Mouse (Mus musculus) neural tube, embryonic 13.5 days (tissue): Measurements from ENCODE around the gene Olfr1425. TPM values are rescaled to one million over a fixed set of nuclear protein-coding genes. Genes with fewer than 3 reads are reported as not detected.
"Not testable (repeated sequence)": the region's sequence is repeated elsewhere in the genome, so short reads cannot be mapped to it uniquely, and the experiment has no call there.

Experiments
- ATAC-seq: fragments of 200-750 bp; cut with Nextera tagmentation; 2 replicates; pipeline ENCODE4 v1.8.0; 2017; ENCODE audit warnings: low read depth, mild to moderate bottlenecking, moderate TSS enrichment, moderate library complexity
- H3K27ac ChIP-seq: fragments of 300-500 bp; sonication (generic); replicated peaks from 2 replicates; pipeline ENCODE4 v1.5.1; 2015; ENCODE audit warnings: moderate library complexity, mild to moderate bottlenecking, inconsistent platforms
- H3K27me3 ChIP-seq: fragments of 300-500 bp; sonication (generic); 2 replicates; pipeline ENCODE4 v1.6.1; 2015; ENCODE audit warnings: mild to moderate bottlenecking, inconsistent platforms
- H3K36me3 ChIP-seq: fragments of 300-500 bp; sonication (generic); 2 replicates; pipeline ENCODE4 v1.6.1; 2015; ENCODE audit warnings: mild to moderate bottlenecking, inconsistent platforms
- H3K4me1 ChIP-seq: fragments of 300-500 bp; sonication (generic); replicated peaks from 2 replicates; pipeline ENCODE4 v1.6.1; 2015; ENCODE audit warnings: inconsistent platforms
- H3K4me2 ChIP-seq: fragments of 300-500 bp; sonication (generic); 2 replicates; pipeline ENCODE4 v1.6.1; 2015; ENCODE audit warnings: inconsistent platforms, mild to moderate bottlenecking, moderate library complexity
- H3K4me3 ChIP-seq: fragments of 300-500 bp; sonication (generic); 2 replicates; pipeline ENCODE4 v1.5.1; 2015; ENCODE audit warnings: mild to moderate bottlenecking, inconsistent platforms
- H3K9ac ChIP-seq: fragments of 300-500 bp; sonication (generic); 2 replicates; pipeline ENCODE4 v1.6.1; 2015; ENCODE audit warnings: moderate library complexity, mild to moderate bottlenecking, inconsistent platforms
- H3K9me3 ChIP-seq: fragments of 300-500 bp; sonication (generic); 2 replicates; pipeline ENCODE4 v1.6.1; 2016; ENCODE audit warnings: inconsistent platforms
- WGBS: fragments of 180-500 bp; shearing (Covaris S2); methylation state at CpG from one replicate; pipeline ENCODE4 v1.1.7; 2015; 5-methylcytosine and 5-hydroxymethylcytosine counted together
- polyA plus RNA-seq: library from polyadenylated mRNA; unstranded; fragments of >200 nt; fragmentation: Nextera tagmentation; extraction: Ambion mirVana; gene quantifications from 2 replicates; pipeline ENCODE4 v1.2.1, GENCODE M21; 2015

Gene Olfr1425
- not detected in 2 replicates for polyA plus RNA-seq

GRCm38 (mm10) chr19:12077631-12078030, at the start of gene Olfr1425:
TSS of gene Olfr1425 (minus strand) at chr19:12077731.
- not testable (repeated sequence) for H3K4me1 ChIP-seq, H3K9ac ChIP-seq, H3K9me3 ChIP-seq, ATAC-seq, H3K4me3 ChIP-seq, H3K4me2 ChIP-seq, H3K27me3 ChIP-seq, H3K36me3 ChIP-seq, H3K27ac ChIP-seq
- 84% methylated on average over 4 of the region's 4 CpGs for WGBS

DNA sequence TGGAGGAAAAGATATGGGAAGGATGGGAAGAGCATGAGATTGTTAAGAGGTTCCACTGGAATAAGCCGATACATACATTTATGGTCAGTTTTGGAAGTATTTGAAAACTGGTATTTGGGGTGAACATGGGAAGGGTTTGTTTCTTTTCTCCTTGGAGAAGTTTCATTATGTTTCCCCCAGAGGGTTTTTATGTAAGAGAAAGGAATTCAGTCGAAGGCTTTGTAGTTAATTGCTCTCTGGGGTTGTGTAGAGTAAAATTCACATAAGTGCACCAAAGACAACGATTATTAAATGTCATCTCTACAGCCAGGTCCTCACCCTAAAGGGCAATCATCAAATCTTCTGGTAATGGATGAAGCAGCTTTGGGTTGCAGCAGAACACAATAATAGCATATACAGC, 45.6 kb upstream of the Olfr1425 start, which contains the start of gene Olfr76:
TSS of gene Olfr76 (minus strand) at position 101 of the 400 bp plus-strand sequence.
- H3K36me3 ChIP-seq: no peaks in the 10 kb centered on the region
- WGBS: 74% methylated on average over 3 of the region's 3 CpGs
- no peak within 1 kb of the TSS for H3K9ac ChIP-seq
- H3K4me2 ChIP-seq: no peak within 1 kb of the TSS
- H3K27me3 ChIP-seq: no peaks in the 10 kb centered on the region
- no peaks in the 10 kb centered on the region for H3K9me3 ChIP-seq
- no peaks in the 10 kb centered on the region for H3K4me1 ChIP-seq
- no peak within 1 kb of the TSS for H3K27ac ChIP-seq
- ATAC-seq: no peak
- no peak within 1 kb of the TSS for H3K4me3 ChIP-seq

DNA sequence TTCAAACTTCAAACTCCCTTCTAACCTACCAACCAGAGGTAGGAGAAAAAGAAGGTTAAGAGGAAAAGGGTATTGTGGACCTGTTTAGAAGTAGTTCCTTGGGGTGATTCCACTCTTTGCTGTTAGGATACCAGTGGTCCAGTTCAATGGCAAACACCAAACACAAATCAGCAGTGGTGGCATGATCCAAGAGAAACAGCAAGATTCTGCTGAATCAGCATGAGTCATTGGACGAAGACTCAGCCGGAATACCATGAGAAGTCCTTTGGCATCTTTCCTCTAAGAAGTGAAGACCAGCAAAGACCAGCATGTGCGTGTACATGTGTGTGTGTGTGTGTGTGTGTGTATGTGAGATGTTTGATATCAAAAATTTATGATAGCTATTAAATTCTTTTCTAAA, 38.9 kb upstream of the Olfr1425 start:
- no peak overlapping the region for H3K9ac ChIP-seq
- no peaks in the 10 kb centered on the region for H3K27me3 ChIP-seq
- H3K4me1 ChIP-seq: no peaks in the 10 kb centered on the region
- H3K9me3 ChIP-seq: no peaks in the 10 kb centered on the region
- H3K4me3 ChIP-seq: no peak overlapping the region
- no peaks in the 10 kb centered on the region for H3K36me3 ChIP-seq
- no peak for ATAC-seq
- WGBS: 93% methylated on average over 3 of the region's 3 CpGs
- H3K27ac ChIP-seq: no peak overlapping the region
- no peak overlapping the region for H3K4me2 ChIP-seq

GRCm38 (mm10) chr19:12115797-12116196, 38.3 kb upstream of the Olfr1425 start, which contains the start of gene Olfr1428:
TSS of gene Olfr1428 (minus strand) at chr19:12115897.
- WGBS: 88% methylated on average over 1 of the region's 1 CpGs

GRCm38 (mm10) chr19:12113807-12114206, 36.3 kb upstream of the Olfr1425 start:
- no peaks in the 10 kb centered on the region for H3K27me3 ChIP-seq
- H3K4me1 ChIP-seq: no peaks in the 10 kb centered on the region
- no peak overlapping the region for H3K9ac ChIP-seq
- H3K4me2 ChIP-seq: no peak overlapping the region
- no peaks in the 10 kb centered on the region for H3K36me3 ChIP-seq
- no peak overlapping the region for H3K4me3 ChIP-seq
- H3K9me3 ChIP-seq: no peaks in the 10 kb centered on the region
- H3K27ac ChIP-seq: no peak overlapping the region
- 62% methylated on average over 1 of the region's 1 CpGs for WGBS
- no peak for ATAC-seq

More at GRCm38 (mm10) chr19:12115797-12116196, 38.3 kb upstream of the Olfr1425 start, which contains the start of gene Olfr1428:
- no peak within 1 kb of the TSS for H3K4me2 ChIP-seq
- no peak within 1 kb of the TSS for H3K27ac ChIP-seq
- no peaks in the 10 kb centered on the region for H3K36me3 ChIP-seq
- ATAC-seq: no peak
- H3K27me3 ChIP-seq: no peaks in the 10 kb centered on the region
- no peak within 1 kb of the TSS for H3K9ac ChIP-seq
- H3K4me1 ChIP-seq: no peaks in the 10 kb centered on the region
- no peak within 1 kb of the TSS for H3K4me3 ChIP-seq
- H3K9me3 ChIP-seq: no peaks in the 10 kb centered on the region

DNA sequence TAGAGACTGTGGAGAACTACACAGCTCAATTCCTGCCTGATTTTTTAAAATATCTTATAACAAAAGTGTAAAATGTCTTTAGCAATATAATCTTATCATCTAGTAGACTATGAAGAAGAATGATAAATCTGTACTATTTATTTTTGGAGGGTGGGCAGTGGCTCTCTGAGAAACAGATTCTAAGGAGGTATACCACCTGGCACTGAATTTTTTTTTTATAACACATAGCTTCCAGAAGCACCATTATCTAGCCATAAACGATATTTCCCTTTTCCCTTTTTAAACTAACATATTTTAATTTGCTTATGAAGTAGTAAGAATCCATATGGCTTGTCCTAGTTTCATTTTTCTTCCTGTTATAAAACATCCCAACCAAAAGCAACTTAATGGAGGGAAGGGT, 27.0 kb upstream of the Olfr1425 start:
- ATAC-seq: no peak
- Histone ChIP-seq H3K4me2 (no peak overlapping the region), H3K4me3 (no peak overlapping the region), H3K27ac (no peak overlapping the region), H3K27me3 (no peaks in the 10 kb centered on the region), H3K36me3 (no peaks in the 10 kb centered on the region), H3K9me3 (no peaks in the 10 kb centered on the region), H3K9ac (no peak overlapping the region), H3K4me1 (no peaks in the 10 kb centered on the region)
- WGBS: 77% methylated on average over 1 of the region's 1 CpGs

DNA sequence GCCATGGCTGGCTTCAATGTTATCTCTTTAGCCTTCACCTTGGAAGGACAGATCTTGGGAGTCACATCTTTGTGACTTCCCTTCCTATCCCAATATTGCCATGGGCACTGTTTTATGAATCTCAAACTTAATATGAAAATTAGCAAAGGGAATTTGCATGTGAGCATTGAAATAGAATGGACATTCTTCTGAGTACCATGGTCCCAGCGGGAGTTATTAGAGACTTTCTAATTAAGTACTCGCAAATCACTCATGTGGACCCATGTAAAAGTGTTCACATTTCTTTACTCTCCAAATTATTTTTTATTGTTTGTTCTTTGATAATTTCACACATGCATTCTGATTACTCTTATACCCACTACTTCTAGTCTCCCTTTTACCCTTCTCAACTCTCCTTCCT, 25.7 kb upstream of the Olfr1425 start, which contains the start of gene Olfr1427:
TSS of gene Olfr1427 (minus strand) at position 101 of the 400 bp plus-strand sequence.
- Histone ChIP-seq H3K36me3 (no peaks in the 10 kb centered on the region), H3K27me3 (no peaks in the 10 kb centered on the region), H3K27ac (no peak within 1 kb of the TSS), H3K9ac (no peak within 1 kb of the TSS), H3K4me2 (no peak within 1 kb of the TSS), H3K9me3 (no peaks in the 10 kb centered on the region), H3K4me1 (no peaks in the 10 kb centered on the region), H3K4me3 (no peak within 1 kb of the TSS)
- WGBS: 93% methylated on average over 2 of the region's 2 CpGs
- no peak for ATAC-seq

- H3K27me3 ChIP-seq: no peaks in the 10 kb centered on the region
- no peak for ATAC-seq
- H3K27ac ChIP-seq: no peak within 1 kb of the TSS
- no peaks in the 10 kb centered on the region for H3K9me3 ChIP-seq
- WGBS: 85% methylated on average over 1 of the region's 1 CpGs
- no peak within 1 kb of the TSS for H3K9ac ChIP-seq
- H3K4me3 ChIP-seq: no peak within 1 kb of the TSS
- H3K4me2 ChIP-seq: no peak within 1 kb of the TSS
- no peaks in the 10 kb centered on the region for H3K4me1 ChIP-seq
- no peaks in the 10 kb centered on the region for H3K36me3 ChIP-seq
These were observed 14.4 kb upstream of the Olfr1425 start, which contains the start of gene Olfr1426 for GRCm38 (mm10) chr19:12091913-12092312. TSS of gene Olfr1426 (minus strand) at chr19:12092013.

- not testable (repeated sequence) for H3K4me1 ChIP-seq, H3K4me3 ChIP-seq, H3K27me3 ChIP-seq, H3K4me2 ChIP-seq, H3K9me3 ChIP-seq, H3K27ac ChIP-seq, H3K9ac ChIP-seq, H3K36me3 ChIP-seq, ATAC-seq
- WGBS: 93% methylated on average over 1 of the region's 1 CpGs
These were observed 8.0 kb downstream of the Olfr1425 start for GRCm38 (mm10) chr19:12069546-12069945.

GRCm38 (mm10) chr19:12067806-12068205, 9.7 kb downstream of the Olfr1425 start:
- H3K4me1 ChIP-seq, H3K27me3 ChIP-seq, H3K4me3 ChIP-seq, H3K27ac ChIP-seq, ATAC-seq, H3K9ac ChIP-seq, H3K36me3 ChIP-seq, H3K9me3 ChIP-seq, H3K4me2 ChIP-seq: not testable (repeated sequence)
- WGBS: 74% methylated on average over 1 of the region's 1 CpGs

DNA sequence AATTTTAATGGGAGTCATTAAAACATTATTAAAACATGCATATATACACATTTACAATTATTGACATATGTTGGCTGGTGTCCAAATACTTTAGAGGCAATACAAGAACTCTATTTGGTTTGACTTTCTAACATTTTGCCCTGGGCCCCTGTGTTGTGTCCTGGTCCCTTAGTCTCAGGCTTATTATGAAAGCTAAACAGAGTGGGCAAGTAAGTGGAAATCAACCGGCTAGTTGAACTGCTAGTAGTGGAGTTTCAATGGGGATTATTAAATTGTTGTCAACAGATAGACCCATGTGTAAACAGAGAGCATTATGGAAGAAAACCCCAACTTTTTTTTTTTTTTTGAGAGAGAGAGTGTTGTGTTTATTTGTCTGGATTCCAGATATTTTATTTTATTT, 14.9 kb downstream of the Olfr1425 start, which contains the start of gene Olfr1424:
TSS of gene Olfr1424 (minus strand) at position 101 of the 400 bp plus-strand sequence.
- not testable (repeated sequence) for H3K9me3 ChIP-seq, H3K4me1 ChIP-seq, H3K9ac ChIP-seq, H3K4me3 ChIP-seq, H3K4me2 ChIP-seq, H3K27ac ChIP-seq, ATAC-seq, H3K36me3 ChIP-seq, H3K27me3 ChIP-seq
- WGBS: 85% methylated on average over 1 of the region's 1 CpGs

DNA sequence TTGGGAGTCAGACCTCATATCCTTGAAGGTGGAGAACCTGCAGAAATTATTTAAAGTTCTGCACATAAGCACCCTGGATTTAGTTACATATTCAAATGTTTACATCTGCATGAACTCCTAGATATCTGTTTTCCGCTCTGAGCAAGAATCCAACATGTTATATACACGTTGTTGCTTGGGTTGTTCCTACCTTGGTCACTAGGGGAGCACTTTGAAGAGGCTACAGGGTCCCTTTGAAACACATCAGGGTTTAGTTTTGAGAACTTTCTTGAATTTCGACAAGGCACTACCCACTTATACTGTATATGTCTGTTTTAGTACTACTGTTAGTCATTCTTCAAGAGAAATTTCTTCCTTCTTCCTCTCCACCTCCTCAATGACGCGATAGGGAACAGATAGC, 34.4 kb downstream of the Olfr1425 start:
- 93% methylated on average over 5 of the region's 5 CpGs for WGBS
- no peaks in the 10 kb centered on the region for H3K27me3 ChIP-seq

GRCm38 (mm10) chr19:12041217-12041616, 36.3 kb downstream of the Olfr1425 start, which contains the start of gene Olfr1423:
TSS of gene Olfr1423 (minus strand) at chr19:12041317.
- Histone ChIP-seq H3K27ac (no peak within 1 kb of the TSS), H3K9ac (no peak within 1 kb of the TSS), H3K27me3 (no peaks in the 10 kb centered on the region), H3K4me2 (no peak within 1 kb of the TSS), H3K36me3 (no peaks in the 10 kb centered on the region), H3K4me3 (no peak within 1 kb of the TSS), H3K9me3 (no peaks in the 10 kb centered on the region), H3K4me1 (no peaks in the 10 kb centered on the region)
- WGBS: 72% methylated on average over 2 of the region's 2 CpGs
- ATAC-seq: no peak

More for the DNA sequence above, 34.4 kb downstream of the Olfr1425 start:
- no peak for ATAC-seq
- Histone ChIP-seq H3K9ac (no peak overlapping the region), H3K4me2 (no peak overlapping the region), H3K36me3 (no peaks in the 10 kb centered on the region), H3K9me3 (no peaks in the 10 kb centered on the region), H3K4me3 (no peak overlapping the region), H3K4me1 (no peaks in the 10 kb centered on the region), H3K27ac (no peak overlapping the region)
